Mouse (Mus musculus) liver, adult 2 months (tissue): ENCODE measurements around the gene Nlgn1.

Experiments used
- CTCF ChIP-seq: fragments of 200-500 bp; IDR thresholded peaks from 2 replicates; pipeline ENCODE4 v1.5.1; 2011; ENCODE audit warnings: low read depth, low read length, control low read depth
- POLR2A ChIP-seq: fragments of 200-500 bp; IDR thresholded peaks from 2 replicates; pipeline ENCODE4 v1.6.1; 2011; ENCODE audit warnings: low read length, control low read depth; ENCODE audit not compliant: insufficient read depth; ENCODE audit errors: extremely low read depth

DNA sequence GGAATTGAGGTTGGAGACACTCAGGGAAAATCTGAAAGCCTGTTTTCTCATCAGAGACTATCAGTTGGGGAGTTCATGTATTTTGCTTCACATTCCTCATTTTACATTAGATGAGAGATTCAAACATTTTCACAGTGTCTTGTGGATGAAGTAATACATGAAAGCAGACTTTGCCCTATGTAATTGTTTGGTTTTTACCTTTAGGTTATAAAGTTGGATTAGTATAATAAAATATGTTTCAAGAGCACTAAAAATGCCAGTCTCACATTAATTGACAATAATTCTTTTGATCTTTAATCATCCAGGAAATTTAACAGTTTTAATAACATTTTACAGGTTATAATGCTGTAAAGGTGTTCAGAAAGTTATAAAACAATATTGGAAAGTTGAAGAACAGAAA, 262.9 kb downstream of the Nlgn1 start:
- TF ChIP-seq CTCF (no peak), POLR2A (no peak)
